7 mouse cellular contexts compared by ENCODE assay signal in the genomic region with DNA sequence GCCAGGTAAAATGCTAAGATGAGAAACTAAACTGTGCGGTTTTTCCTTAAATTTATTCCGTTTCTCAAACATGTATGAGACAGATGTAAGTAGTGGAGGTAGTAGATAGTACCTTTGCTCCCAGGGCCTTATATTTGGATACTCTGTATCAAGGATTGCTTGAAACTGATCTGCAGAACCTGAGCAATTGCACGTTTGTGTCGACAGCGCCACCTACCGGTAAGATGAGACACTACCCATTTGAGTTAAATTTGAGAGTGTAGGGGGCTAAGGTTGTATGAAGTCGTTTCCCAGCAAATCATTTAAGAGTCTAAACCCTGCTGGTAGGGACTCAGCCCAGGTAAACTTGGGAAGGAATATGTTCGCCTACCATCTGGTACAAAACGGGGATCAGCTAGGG. TPM values are rescaled to one million over a fixed set of nuclear protein-coding genes. Genes with fewer than 3 reads are reported as not detected.
A peak's percentile ranks its signal among the peaks of the same experiment; 100 is the strongest.
DNase-seq lines count a peak whose midpoint lies in the region; ATAC-seq lines count a peak whose summit lies in the region.

No protein-coding gene starts in this region.

- ATAC-seq in forebrain, embryonic 16.5 days: 0 out of 2 replicates have a peak, but pooled peaks have one; percentile 38
- ATAC-seq in liver, embryonic 13.5 days (ENCODE audit: low read depth): no peak

- H3K4me1 ChIP-seq in forebrain, embryonic 16.5 days (replicated peaks; ENCODE audit: control insufficient read depth, insufficient read depth, low read length): no peaks in the 10 kb centered on the region
- peaks cover 16% of the 10 kb centered on the region for H3K4me1 ChIP-seq in liver, embryonic 13.5 days (replicated peaks)

- no peak overlapping the region for H3K9ac ChIP-seq in forebrain, embryonic 16.5 days (replicated peaks; ENCODE audit: low read depth, low read length)
- H3K9ac ChIP-seq in liver, embryonic 13.5 days: no peak overlapping the region

- 4% methylated on average over 9 of the region's 9 CpGs for WGBS in forebrain, embryonic 16.5 days
- 2% methylated on average over 9 of the region's 9 CpGs for WGBS in liver, embryonic 13.5 days (ENCODE audit: insufficient replicate concordance)

- no peaks in the 10 kb centered on the region for H3K27me3 ChIP-seq in forebrain, embryonic 16.5 days (replicated peaks; ENCODE audit: control insufficient read depth, insufficient read depth, low read length)
- H3K27me3 ChIP-seq in liver, embryonic 13.5 days: no peaks in the 10 kb centered on the region

- H3K27ac ChIP-seq in forebrain, embryonic 16.5 days (ENCODE audit: low read length): no peak overlapping the region
- peak overlapping the region; percentile 48; the same call in 1 of the 2 replicates for H3K27ac ChIP-seq in liver, embryonic 13.5 days

- H3K4me2 ChIP-seq in forebrain, embryonic 16.5 days (ENCODE audit: low read length): no peak overlapping the region
- no peak overlapping the region for H3K4me2 ChIP-seq in liver, embryonic 13.5 days

- no peak overlapping the region for H3K4me3 ChIP-seq in forebrain, embryonic 16.5 days (replicated peaks; ENCODE audit: low read length)
- no peak overlapping the region for H3K4me3 ChIP-seq in liver, embryonic 13.5 days (replicated peaks)

- no peaks in the 10 kb centered on the region for H3K9me3 ChIP-seq in forebrain, embryonic 16.5 days (ENCODE audit: control insufficient read depth, low read length)
- H3K9me3 ChIP-seq in liver, embryonic 13.5 days (replicated peaks): no peaks in the 10 kb centered on the region

- H3K36me3 ChIP-seq in forebrain, embryonic 16.5 days (ENCODE audit: control insufficient read depth, insufficient read depth): no peaks in the 10 kb centered on the region
- H3K36me3 ChIP-seq in liver, embryonic 13.5 days: no peaks in the 10 kb centered on the region

- DNase-seq in 416B (ENCODE audit: low read depth): peak; percentile 86
- peak; percentile 87 for DNase-seq in CD4-positive, CD25-positive, alpha-beta regulatory T cell, adult 2 months (ENCODE audit: low read depth, low spot score)
- DNase-seq in c-Kit-negative CD71-positive TER-119-positive erythroid progenitor cells, embryonic 14.5 days (ENCODE audit: low read depth, low spot score): peak; percentile 63
- DNase-seq in kidney, adult 9 months: peak; percentile 64
- peak; percentile 60 for DNase-seq in liver, embryonic 13.5 days
- peak; percentile 50 for DNase-seq in retina, adult 2 months (ENCODE audit: low read depth, low spot score)

RNA-seq across cellular contexts. Expression of gene Tnk2, which starts 45.8 kb away (rescaled TPM):
- polyA plus RNA-seq in forebrain, embryonic 16.5 days (2015; fragmentation: Nextera tagmentation; extraction: Ambion mirVana): 15.0 and 21.9 TPM in 2 replicates
- polyA plus RNA-seq in liver, embryonic 13.5 days (2015; fragmentation: Nextera tagmentation; extraction: Ambion mirVana): 4.2 and 4.9 TPM in 2 replicates

RNA-seq across cellular contexts. Expression of gene Muc4, which starts 46.2 kb away (rescaled TPM):
- polyA plus RNA-seq in forebrain, embryonic 16.5 days (2015; fragmentation: Nextera tagmentation; extraction: Ambion mirVana): not detected in 2 replicates
- polyA plus RNA-seq in liver, embryonic 13.5 days (2015; fragmentation: Nextera tagmentation; extraction: Ambion mirVana): 0.54 and 0.67 TPM in 2 replicates
